Mouse (Mus musculus): Measurements from ENCODE around the gene Xylb.

Gene Xylb

GRCm38 (mm10) chr9:119357331-119358057 is at the start of gene Xylb:
TSS of gene Xylb (plus strand) at chr9:119357381.
- peak; percentile 97 for DNase-seq

- no peak for DNase-seq
These were observed 48.1 kb upstream of the Xylb start for GRCm38 (mm10) chr9:119309067-119309466.

DNA sequence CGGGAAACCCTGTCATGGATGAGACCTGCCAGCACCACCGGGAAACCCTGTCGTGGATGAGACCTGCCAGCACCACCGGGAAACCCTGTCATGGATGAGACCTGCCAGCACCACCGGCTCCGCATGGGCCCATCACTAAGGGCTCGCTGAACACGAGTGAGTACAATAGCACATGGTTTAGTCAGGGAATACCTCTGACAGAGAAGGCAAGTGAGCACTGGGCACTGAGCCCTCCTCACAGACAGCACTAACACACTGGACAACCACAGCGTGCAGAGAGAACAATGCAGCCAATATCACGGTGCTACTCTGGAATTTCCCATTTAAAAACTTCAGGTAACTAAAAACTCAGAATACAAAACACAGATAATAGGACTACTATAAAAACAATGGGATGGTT is 44.1 kb upstream of the Xylb start:
- no peak for DNase-seq

GRCm38 (mm10) chr9:119318891-119319290 is 38.3 kb upstream of the Xylb start:
- no peak for DNase-seq

- no peak for DNase-seq
These were observed 36.7 kb upstream of the Xylb start for GRCm38 (mm10) chr9:119320446-119320845.

GRCm38 (mm10) chr9:119320946-119321345 is 36.2 kb upstream of the Xylb start:
- DNase-seq, result no peak

GRCm38 (mm10) chr9:119321392-119322229 is 35.6 kb upstream of the Xylb start:
- DNase-seq, result no peak

DNA sequence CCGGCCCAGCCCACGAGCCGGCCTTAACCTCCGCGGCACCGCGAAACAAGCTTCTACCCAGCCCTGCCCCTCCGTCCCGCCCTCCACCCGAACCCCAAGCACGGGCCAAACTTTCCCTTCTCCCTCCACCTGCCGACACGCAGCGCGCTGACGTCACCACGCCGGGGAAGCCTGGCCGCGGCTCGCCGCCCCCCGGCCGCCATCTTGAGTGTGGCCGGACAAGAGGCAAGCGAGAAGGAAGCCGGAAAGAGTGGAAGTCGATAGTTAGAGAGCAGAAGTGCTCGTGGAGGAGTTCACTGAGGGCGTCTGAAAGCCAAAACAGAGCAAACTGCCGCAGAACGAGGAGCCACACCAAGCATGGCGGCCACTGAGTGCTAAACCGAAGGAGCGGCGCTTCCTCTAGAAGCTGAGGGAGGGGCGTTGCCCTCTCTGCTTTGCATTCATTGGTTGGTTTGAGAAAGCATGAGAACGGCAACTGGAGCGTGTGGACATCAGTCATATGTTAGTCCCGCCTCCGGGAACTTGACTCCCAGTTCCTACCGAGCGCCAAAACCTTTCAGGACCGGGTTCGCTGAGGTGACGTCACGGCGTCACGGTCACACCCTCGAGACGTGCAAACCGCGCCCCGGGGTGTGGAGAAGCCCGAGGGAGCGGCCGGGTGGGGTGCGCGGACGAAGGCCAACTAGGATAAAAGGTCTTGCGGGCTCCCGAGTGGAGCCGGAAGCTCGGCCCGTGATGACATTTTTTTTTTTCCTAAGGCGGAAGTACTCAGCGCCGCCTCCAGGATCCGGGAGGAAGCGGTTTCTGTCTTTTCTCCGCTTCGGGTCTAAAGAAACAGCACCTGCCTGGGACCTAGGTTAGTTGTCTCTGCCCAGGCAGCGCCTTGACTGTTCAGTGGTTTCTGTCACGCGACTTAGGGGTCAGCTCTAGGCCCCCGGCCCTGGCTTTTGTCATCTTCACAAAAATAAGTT is 34.6 kb upstream of the Xylb start, which contains the start of gene Oxsr1:
Oxsr1 (minus strand) TSS at position 139 of the 971 bp plus-strand sequence.
- DNase-seq, result peak; percentile 99

GRCm38 (mm10) chr9:119323260-119323645 is 33.9 kb upstream of the Xylb start:
- DNase-seq, result no peak

DNA sequence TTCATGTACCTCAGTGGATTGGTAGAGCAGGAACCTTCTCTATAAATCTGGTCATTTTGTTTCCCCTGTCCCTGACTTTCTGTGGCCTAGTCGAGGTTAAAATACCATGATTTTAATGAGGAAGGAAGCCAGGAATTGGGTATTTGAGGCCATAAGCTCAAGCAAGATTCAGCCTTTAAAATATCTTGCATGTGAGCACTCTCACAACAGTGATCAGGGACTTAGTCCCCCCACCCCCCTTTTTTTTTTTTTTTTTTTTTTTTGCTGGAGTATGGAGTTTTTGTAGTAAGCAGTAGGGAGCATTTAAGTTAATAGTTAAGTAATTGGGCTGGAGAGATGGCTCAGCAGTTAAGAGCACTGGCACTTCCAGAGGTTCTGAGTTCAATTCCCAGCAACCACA is 33.1 kb upstream of the Xylb start:
- no peak for DNase-seq

GRCm38 (mm10) chr9:119328488-119328887 is 28.7 kb upstream of the Xylb start:
- no peak for DNase-seq

DNA sequence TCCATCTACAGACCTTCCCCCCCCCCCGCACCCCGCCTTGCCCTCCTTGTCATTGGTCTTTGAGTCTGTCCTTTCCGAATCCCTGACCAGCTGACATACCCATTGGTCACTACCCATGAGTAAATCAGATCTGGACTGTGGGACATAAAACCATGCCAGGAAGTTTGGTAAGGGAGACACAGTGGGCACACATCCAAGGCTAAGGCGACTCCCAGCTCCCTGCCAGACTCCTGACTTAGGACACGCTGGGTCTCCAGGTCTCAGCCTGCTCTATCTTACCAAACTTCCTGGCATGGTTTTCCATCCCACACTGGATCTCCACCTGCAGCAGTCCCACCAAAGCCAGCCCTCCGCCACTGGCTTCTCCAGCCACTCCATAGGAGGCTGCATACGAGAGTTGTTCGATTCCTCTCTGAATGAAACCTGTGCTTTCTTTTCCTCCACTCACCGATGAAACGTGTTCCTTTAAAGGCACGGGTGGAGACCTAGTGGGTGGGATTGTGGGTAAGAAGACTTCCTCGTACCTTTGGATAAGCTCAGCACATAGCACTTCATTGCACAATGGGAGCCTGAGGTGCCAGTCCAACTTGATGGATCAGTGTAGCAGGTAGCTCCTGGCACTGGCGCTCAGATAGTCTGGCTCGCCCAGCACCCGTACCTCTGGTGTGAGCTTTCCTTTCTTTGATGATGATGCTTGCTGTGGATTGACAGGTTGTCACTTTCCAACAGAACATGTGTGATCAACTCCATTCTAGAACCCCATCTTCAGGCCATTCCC is 26.8 kb upstream of the Xylb start:
- DNase-seq, result no peak

- DNase-seq, result peak; percentile 78
These were observed 22.9 kb upstream of the Xylb start for GRCm38 (mm10) chr9:119334324-119334723.

DNA sequence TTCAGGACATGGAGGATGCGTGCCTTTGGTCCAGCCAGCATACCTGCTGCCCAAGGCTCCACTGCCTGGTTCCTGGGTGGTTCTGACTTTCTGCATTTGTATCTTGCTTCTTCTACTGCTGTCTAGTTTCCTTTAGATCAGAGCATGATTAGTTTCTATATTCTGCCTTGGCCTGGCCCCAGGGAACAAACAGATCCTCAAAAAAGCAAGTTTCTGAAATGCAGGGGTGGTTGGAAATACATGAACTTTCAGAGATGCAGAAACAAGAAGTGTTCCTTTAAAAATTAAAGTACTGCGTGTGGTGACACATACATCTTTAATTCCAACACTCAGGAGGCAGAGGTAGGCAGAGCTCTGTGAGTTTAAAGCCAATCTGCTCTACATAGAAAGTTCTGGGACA is 22.3 kb upstream of the Xylb start:
- DNase-seq, result no peak

- DNase-seq, result no peak
These were observed 21.6 kb upstream of the Xylb start for GRCm38 (mm10) chr9:119335571-119335970.

- peak; percentile 49 for DNase-seq
These were observed 19.3 kb upstream of the Xylb start for GRCm38 (mm10) chr9:119337842-119338241.

DNA sequence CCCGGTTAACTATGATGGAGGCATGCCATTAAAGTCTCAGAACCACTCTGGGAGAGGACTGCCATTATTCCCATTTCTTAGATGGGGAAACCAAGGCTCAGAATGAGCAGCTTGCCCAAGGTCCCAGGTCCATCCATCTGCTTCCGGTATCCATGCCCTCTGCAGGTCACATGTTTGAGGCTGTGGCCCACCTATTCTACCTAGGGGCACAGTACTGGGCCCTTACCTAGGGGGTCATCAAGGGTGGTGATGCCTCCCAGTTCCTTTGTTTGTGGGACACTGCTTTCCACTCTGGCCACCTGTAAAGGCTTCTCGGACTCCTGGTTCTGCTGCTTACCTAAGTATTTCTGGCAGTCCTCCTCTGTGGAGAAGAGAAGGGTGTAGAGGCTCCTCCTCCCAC is 18.8 kb upstream of the Xylb start:
- no peak for DNase-seq

DNA sequence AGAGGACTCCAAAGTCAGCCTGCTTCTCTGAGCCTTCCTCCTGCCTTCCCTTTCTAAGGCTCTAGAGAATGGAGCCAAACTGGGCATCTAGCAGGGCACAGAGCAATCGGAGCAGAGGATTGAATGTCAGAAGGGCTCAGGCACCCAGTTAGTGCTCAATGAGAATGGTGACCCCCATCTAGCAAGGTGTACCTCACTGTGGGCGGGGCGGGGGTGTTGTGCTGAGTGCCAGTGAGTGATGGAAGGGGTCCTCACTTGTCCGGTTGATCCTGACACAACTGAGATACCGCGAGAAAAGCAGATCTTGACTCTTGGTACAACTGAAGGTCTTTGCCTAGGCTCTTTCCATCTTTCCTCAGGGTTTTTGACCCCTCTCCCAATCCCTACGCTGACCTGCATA is 18.1 kb upstream of the Xylb start:
- no peak for DNase-seq

DNA sequence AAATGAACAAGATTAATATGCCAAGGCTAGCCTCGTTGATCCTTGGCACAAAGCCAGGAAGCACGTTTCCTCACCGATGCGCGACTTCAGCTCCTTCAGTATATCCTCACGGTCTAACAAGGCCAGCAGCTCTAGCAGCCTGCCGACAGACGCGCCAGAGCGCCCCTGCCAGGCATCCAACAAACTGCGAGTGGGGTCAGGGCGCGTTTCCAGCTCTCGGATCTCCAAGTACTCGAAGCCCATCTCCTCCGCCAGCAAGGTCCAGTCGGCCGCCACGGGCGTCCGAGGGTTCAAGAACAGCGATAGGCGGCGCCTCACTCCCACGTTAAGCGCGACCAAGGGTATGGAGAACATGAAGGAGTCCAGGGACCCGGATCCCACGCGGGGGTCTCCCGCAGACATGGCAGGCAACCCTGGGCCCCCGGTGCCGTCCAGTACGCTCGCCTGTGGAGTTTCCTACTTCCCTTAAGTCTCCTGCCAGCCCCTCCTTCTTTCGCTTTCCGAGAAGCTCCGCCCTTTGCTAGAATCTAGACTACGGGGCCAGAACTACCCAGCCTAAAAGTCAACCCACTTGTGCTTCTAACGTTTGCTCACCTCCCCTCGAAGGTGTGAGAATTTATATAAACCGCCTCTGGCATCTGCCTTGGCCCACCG is 17.5 kb upstream of the Xylb start, which contains the start of gene Acaa1a:
Acaa1a (plus strand) TSS at position 119 of the 654 bp plus-strand sequence.
- peak; percentile 82 for DNase-seq

GRCm38 (mm10) chr9:119340212-119340580 is 17.0 kb upstream of the Xylb start:
- no peak for DNase-seq

Measured in kidney, postnatal 10 days (tissue).